Mouse (Mus musculus): ENCODE measurements around the gene Fyb2. TPM values are rescaled to one million over a fixed set of nuclear protein-coding genes. Genes with fewer than 3 reads are reported as not detected.

Gene Fyb2
- total RNA-seq, 1 experiment, result 0.09 TPM

GRCm38 (mm10) chr4:104875832-104876231 is 37.4 kb upstream of the Fyb2 start:
- in situ Hi-C loops (cut with MboI; ENCODE audit: low sequenced_read_pairs in 2 of 2, unreplicated experiment in 2 of 2), result loop anchor here in 1 of 2 experiments (25.0 kb wide), 1 partner anchor 214 kb away; no protein-coding TSS in a partner anchor
- Histone ChIP-seq H3K4me3 (ENCODE audit: insufficient read depth in 1 of 2, low read depth in 1 of 2, low read length in 2 of 2, poor library complexity in 1 of 2, severe bottlenecking in 1 of 2) (no peak overlapping the region), H3K4me1 (ENCODE audit: control insufficient read depth in 2 of 2, insufficient read depth in 2 of 2, low read length in 2 of 2, poor library complexity in 1 of 2) (no peaks in the 10 kb centered on the region), H3K36me3 (ENCODE audit: control insufficient read depth, insufficient read depth, low read length, poor library complexity, severe bottlenecking) (no peaks in the 10 kb centered on the region), H3K9ac (ENCODE audit: insufficient read depth, low read depth, low read length, poor library complexity, severe bottlenecking) (no peak overlapping the region), H3K9me3 (ENCODE audit: control insufficient read depth, insufficient read depth, low read depth, low read length) (no peaks in the 10 kb centered on the region), H3K27ac (ENCODE audit: insufficient read depth, low read depth, low read length, poor library complexity, severe bottlenecking) (no peak overlapping the region)
- TF ChIP-seq MAFK (IDR thresholded peaks at IDR 0.05; ENCODE audit: insufficient read depth, low read depth, low read length) (no peak), ZC3H11A (IDR thresholded peaks at IDR 0.05; ENCODE audit: borderline replicate concordance, low read depth, low read length) (no peak), CHD2 (IDR thresholded peaks at IDR 0.05; ENCODE audit: low read depth, low read length) (no peak), ZNF384 (IDR thresholded peaks at IDR 0.05; ENCODE audit: low read depth, low read length) (no peak), HCFC1 (IDR thresholded peaks at IDR 0.05; ENCODE audit: borderline replicate concordance, insufficient read depth, low read length) (no peak)
- no peak for DNase-seq (ENCODE audit: low read depth, low spot score)

- DNase-seq (ENCODE audit: low read depth, low spot score), result no peak
- H3K27ac ChIP-seq (ENCODE audit: insufficient read depth, low read depth, low read length, poor library complexity, severe bottlenecking), result no peak within 1 kb of the TSS
- no peaks in the 10 kb centered on the region for H3K36me3 ChIP-seq (ENCODE audit: control insufficient read depth, insufficient read depth, low read length, poor library complexity, severe bottlenecking)
- no peak within 1 kb of the TSS for H3K9ac ChIP-seq (ENCODE audit: insufficient read depth, low read depth, low read length, poor library complexity, severe bottlenecking)
- no peaks in the 10 kb centered on the region for H3K9me3 ChIP-seq (ENCODE audit: control insufficient read depth, insufficient read depth, low read depth, low read length)
- no peak for TF ChIP-seq MAFK (IDR thresholded peaks at IDR 0.05; ENCODE audit: insufficient read depth, low read depth, low read length)
- no peak within 1 kb of the TSS for H3K4me3 ChIP-seq (ENCODE audit: insufficient read depth in 1 of 2, low read depth in 1 of 2, low read length in 2 of 2, poor library complexity in 1 of 2, severe bottlenecking in 1 of 2)
- in situ Hi-C loops (cut with MboI; ENCODE audit: low sequenced_read_pairs in 2 of 2, unreplicated experiment in 2 of 2), result loop anchor here in 1 of 2 experiments (25.0 kb wide), 1 partner anchor 214 kb away; no protein-coding TSS in a partner anchor
- H3K4me1 ChIP-seq (ENCODE audit: control insufficient read depth in 2 of 2, insufficient read depth in 2 of 2, low read length in 2 of 2, poor library complexity in 1 of 2), result no peaks in the 10 kb centered on the region
Measured at GRCm38 (mm10) chr4:104876323-104876722, 36.9 kb upstream of the Fyb2 start, which contains the start of gene C8a. Gene C8a (minus strand): TSS chr4:104876398.

- H3K9ac ChIP-seq (ENCODE audit: insufficient read depth, low read depth, low read length, poor library complexity, severe bottlenecking), result no peak overlapping the region
Measured at GRCm38 (mm10) chr4:104887486-104887885, 25.8 kb upstream of the Fyb2 start.

DNA sequence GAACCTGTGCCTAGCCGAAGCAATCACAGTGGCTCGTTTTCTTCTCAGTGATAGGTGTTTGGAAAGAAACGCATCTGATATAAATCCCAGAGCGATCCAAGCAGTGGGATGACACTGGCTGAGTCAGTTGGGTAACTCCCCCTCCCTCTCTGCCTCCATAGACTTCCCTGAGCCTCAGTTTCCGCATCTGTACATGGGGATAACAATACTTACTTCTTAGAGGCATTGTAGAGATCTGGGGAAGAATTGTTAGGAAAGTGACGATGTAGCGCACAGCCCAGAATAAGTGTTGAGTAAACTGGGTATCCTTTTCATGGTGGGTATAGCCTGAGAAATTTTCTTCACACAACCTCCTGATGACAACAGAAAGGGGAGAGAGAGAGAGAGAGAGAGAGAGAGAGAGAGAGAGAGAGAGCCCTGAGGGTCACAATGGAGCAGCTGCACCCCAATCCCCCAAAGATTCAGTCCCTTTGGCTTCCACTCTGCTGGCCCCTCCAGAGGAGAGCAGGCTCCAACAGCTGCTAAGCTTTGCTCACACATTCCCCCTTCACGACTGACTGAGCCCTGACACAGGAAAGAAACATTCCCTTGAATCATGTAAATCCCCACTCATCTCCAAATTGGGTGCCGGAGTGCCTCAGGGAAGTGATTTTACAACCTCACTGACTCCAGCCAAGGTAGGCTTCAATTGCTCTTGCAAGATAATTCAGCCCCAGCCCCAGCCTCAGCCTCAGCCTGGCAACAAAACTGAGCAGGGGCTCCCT is 24.6 kb upstream of the Fyb2 start:
- H3K4me1 ChIP-seq (ENCODE audit: control insufficient read depth in 2 of 2, insufficient read depth in 2 of 2, low read length in 2 of 2, poor library complexity in 1 of 2), result no peaks in the 10 kb centered on the region
- H3K4me3 ChIP-seq (ENCODE audit: insufficient read depth in 1 of 2, low read depth in 1 of 2, low read length in 2 of 2, poor library complexity in 1 of 2, severe bottlenecking in 1 of 2), result no peak overlapping the region
- H3K9me3 ChIP-seq (ENCODE audit: control insufficient read depth, insufficient read depth, low read depth, low read length), result no peaks in the 10 kb centered on the region
- in situ Hi-C loops (cut with MboI; ENCODE audit: low sequenced_read_pairs in 2 of 2, unreplicated experiment in 2 of 2), result loop anchor here in 1 of 2 experiments (25.0 kb wide), 1 partner anchor 226 kb away; no protein-coding TSS in a partner anchor
- H3K9ac ChIP-seq (ENCODE audit: insufficient read depth, low read depth, low read length, poor library complexity, severe bottlenecking), result no peak overlapping the region
- no peak overlapping the region for H3K27ac ChIP-seq (ENCODE audit: insufficient read depth, low read depth, low read length, poor library complexity, severe bottlenecking)
- H3K36me3 ChIP-seq (ENCODE audit: control insufficient read depth, insufficient read depth, low read length, poor library complexity, severe bottlenecking), result no peaks in the 10 kb centered on the region
- DNase-seq (ENCODE audit: low read depth, low spot score), result no peak
- TF ChIP-seq MAFK (IDR thresholded peaks at IDR 0.05; ENCODE audit: insufficient read depth, low read depth, low read length), result no peak
- TF ChIP-seq HCFC1 (IDR thresholded peaks at IDR 0.05; ENCODE audit: borderline replicate concordance, insufficient read depth, low read length), result no peak
- no peak for TF ChIP-seq ZNF384 (IDR thresholded peaks at IDR 0.05; ENCODE audit: low read depth, low read length)
- no peak for TF ChIP-seq CHD2 (IDR thresholded peaks at IDR 0.05; ENCODE audit: low read depth, low read length)
- no peak for TF ChIP-seq ZC3H11A (IDR thresholded peaks at IDR 0.05; ENCODE audit: borderline replicate concordance, low read depth, low read length)

More at GRCm38 (mm10) chr4:104887486-104887885, 25.8 kb upstream of the Fyb2 start:
- no peaks in the 10 kb centered on the region for H3K9me3 ChIP-seq (ENCODE audit: control insufficient read depth, insufficient read depth, low read depth, low read length)
- no peaks in the 10 kb centered on the region for H3K4me1 ChIP-seq (ENCODE audit: control insufficient read depth in 2 of 2, insufficient read depth in 2 of 2, low read length in 2 of 2, poor library complexity in 1 of 2)
- in situ Hi-C loops (cut with MboI; ENCODE audit: low sequenced_read_pairs in 2 of 2, unreplicated experiment in 2 of 2), result loop anchor here in 1 of 2 experiments (25.0 kb wide), 1 partner anchor 225 kb away; no protein-coding TSS in a partner anchor
- no peak overlapping the region for H3K4me3 ChIP-seq (ENCODE audit: insufficient read depth in 1 of 2, low read depth in 1 of 2, low read length in 2 of 2, poor library complexity in 1 of 2, severe bottlenecking in 1 of 2)
- TF ChIP-seq MAFK (IDR thresholded peaks at IDR 0.05; ENCODE audit: insufficient read depth, low read depth, low read length) (no peak), HCFC1 (IDR thresholded peaks at IDR 0.05; ENCODE audit: borderline replicate concordance, insufficient read depth, low read length) (no peak), ZNF384 (IDR thresholded peaks at IDR 0.05; ENCODE audit: low read depth, low read length) (no peak), ZC3H11A (IDR thresholded peaks at IDR 0.05; ENCODE audit: borderline replicate concordance, low read depth, low read length) (no peak), CHD2 (IDR thresholded peaks at IDR 0.05; ENCODE audit: low read depth, low read length) (no peak)
- H3K36me3 ChIP-seq (ENCODE audit: control insufficient read depth, insufficient read depth, low read length, poor library complexity, severe bottlenecking), result no peaks in the 10 kb centered on the region
- no peak for DNase-seq (ENCODE audit: low read depth, low spot score)
- H3K27ac ChIP-seq (ENCODE audit: insufficient read depth, low read depth, low read length, poor library complexity, severe bottlenecking), result no peak overlapping the region
